Mouse (Mus musculus) liver, postnatal 0 days (tissue): ENCODE data around the gene Gdf3.

ENCODE experiments used
- CTCF ChIP-seq: sonication (generic); IDR thresholded peaks from 2 replicates; pipeline ENCODE4 v1.5.1; 2016; ENCODE audit warnings: antibody characterized with exemption, low read depth
- EP300 ChIP-seq: IDR thresholded peaks from 2 replicates; pipeline ENCODE4 v1.6.1; 2016; ENCODE audit warnings: antibody characterized with exemption, low read depth, mild to moderate bottlenecking

- no peak for TF ChIP-seq CTCF
- no peak for TF ChIP-seq EP300
These were observed 11.5 kb downstream of the Gdf3 start for GRCm38 (mm10) chr6:122598436-122598835.
